Mouse (Mus musculus) c-Kit-positive CD71-negative TER-119-negative erythroid progenitor cells, embryonic 14.5 days (primary cell): ENCODE measurements at regions not wholly inside any gene's neighbourhood (a gene's known extent, or its start where the extent isn't known, plus 50 kb on each side); places are given as distances from the start of the nearest gene placed in this dataset.

Experiments
- DNase-seq: peaks from one replicate; pipeline ENCODE4 v3.0.0-alpha.2; 2013; ENCODE audit warnings: low read depth

- no peak for DNase-seq
Observed at GRCm38 (mm10) chr3:134115007-134115406, 121.3 kb upstream of the Cxxc4 start.

- no peak for DNase-seq
Observed at GRCm38 (mm10) chr3:134118898-134119297, 117.4 kb upstream of the Cxxc4 start.

GRCm38 (mm10) chr3:134124982-134125381, 111.3 kb upstream of the Cxxc4 start:
- DNase-seq: no peak

- DNase-seq: no peak
Observed at GRCm38 (mm10) chr3:134130412-134130811, 105.9 kb upstream of the Cxxc4 start.

GRCm38 (mm10) chr3:134145251-134145650, 91.0 kb upstream of the Cxxc4 start:
- DNase-seq: no peak

GRCm38 (mm10) chr3:134145935-134146334, 90.3 kb upstream of the Cxxc4 start:
- DNase-seq: no peak

- no peak for DNase-seq
Observed at GRCm38 (mm10) chr3:134146373-134147224, 89.7 kb upstream of the Cxxc4 start.

GRCm38 (mm10) chr3:134162288-134162687, 74.0 kb upstream of the Cxxc4 start:
- no peak for DNase-seq

GRCm38 (mm10) chr3:134169922-134170321, 66.4 kb upstream of the Cxxc4 start:
- DNase-seq: no peak

GRCm38 (mm10) chr3:134172357-134172756, 63.9 kb upstream of the Cxxc4 start:
- no peak for DNase-seq

GRCm38 (mm10) chr3:134178491-134179054, 57.7 kb upstream of the Cxxc4 start:
- no peak for DNase-seq

- no peak for DNase-seq
Observed at GRCm38 (mm10) chr3:134184042-134184441, 52.2 kb upstream of the Cxxc4 start.
